Mouse (Mus musculus) small intestine, adult 2 months (tissue): Measurements from ENCODE around the gene Ppcs. TPM values are rescaled to one million over a fixed set of nuclear protein-coding genes. Genes with fewer than 3 reads are reported as not detected.

Source experiments
- H3K27ac ChIP-seq: fragments of 200-500 bp; 2 replicates; pipeline ENCODE4 v1.5.1; 2012; ENCODE audit warnings: low read depth, low read length, control low read depth, inconsistent platforms; ENCODE audit not compliant: insufficient read depth
- H3K27me3 ChIP-seq: fragments of 200-500 bp; 2 replicates; pipeline ENCODE4 v1.6.1; 2012; ENCODE audit warnings: mild to moderate bottlenecking, moderate library complexity, low read length, inconsistent platforms; ENCODE audit not compliant: control insufficient read depth, insufficient read depth
- H3K36me3 ChIP-seq: fragments of 200-500 bp; 2 replicates; pipeline ENCODE4 v1.6.1; 2012; ENCODE audit warnings: mild to moderate bottlenecking, low read length, control low read depth, inconsistent platforms; ENCODE audit not compliant: control insufficient read depth, insufficient read depth
- H3K4me1 ChIP-seq: fragments of 200-500 bp; 2 replicates; pipeline ENCODE4 v1.6.1; 2012; ENCODE audit warnings: low read length, inconsistent platforms, mixed read lengths; ENCODE audit not compliant: control insufficient read depth, insufficient read depth, insufficient read length
- H3K4me3 ChIP-seq: fragments of 200-500 bp; 2 replicates; pipeline ENCODE4 v1.5.1; 2012; ENCODE audit warnings: low read depth, mild to moderate bottlenecking, control low read depth, inconsistent platforms, low read length, moderate library complexity
- CTCF ChIP-seq: fragments of 200-500 bp; IDR thresholded peaks from 2 replicates; pipeline ENCODE4 v1.5.1; 2012; ENCODE audit warnings: low read depth, mild to moderate bottlenecking, control low read depth, inconsistent platforms, low read length, moderate library complexity, mixed read lengths; ENCODE audit not compliant: insufficient replicate concordance, insufficient read length; ENCODE audit errors: extremely low read depth
- POLR2A ChIP-seq: fragments of 200-500 bp; IDR thresholded peaks from 2 replicates; pipeline ENCODE4 v1.6.1; 2012; ENCODE audit warnings: low read depth, mild to moderate bottlenecking, control low read depth, inconsistent platforms, low read length, moderate library complexity
- WGBS: fragments of 180-500 bp; shearing (Covaris S2); methylation state at CpG from one replicate; pipeline ENCODE4 v1.1.7; 2018; 5-methylcytosine and 5-hydroxymethylcytosine counted together
- polyA plus RNA-seq: library from polyadenylated mRNA; depleted of rRNA; stranded (reverse); fragments of >200 nt; gene quantifications from 2 replicates; pipeline ENCODE4 v1.2.3, GENCODE M21; 2012

Gene Ppcs
- polyA plus RNA-seq, 1 experiment = 24.7 TPM

DNA sequence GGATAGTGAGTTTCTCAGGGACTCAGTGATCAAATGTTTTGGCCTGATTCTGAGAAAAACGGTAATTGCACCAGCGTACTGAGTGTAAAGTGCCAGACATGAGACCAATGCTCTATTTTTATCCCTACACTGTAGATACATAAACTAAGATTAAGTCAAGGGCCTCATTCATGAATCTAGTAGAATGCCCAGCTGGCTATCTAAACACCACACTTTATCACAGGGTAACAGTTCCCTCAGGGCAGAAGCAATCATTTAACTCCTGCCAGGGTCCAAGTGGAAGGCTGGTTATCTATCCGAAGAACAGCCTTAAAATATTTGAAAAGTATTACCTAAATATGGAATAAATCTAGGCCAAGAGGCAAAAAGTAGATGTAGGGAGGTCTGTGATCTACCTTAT lies 4.3 kb downstream of the Ppcs start:
- Histone ChIP-seq H3K4me1 (peaks cover 13% of the 10 kb centered on the region), H3K27ac (no peak overlapping the region), H3K36me3 (peaks cover 5% of the 10 kb centered on the region; the same call in 1 of the 2 replicates), H3K4me3 (no peak overlapping the region), H3K27me3 (no peaks in the 10 kb centered on the region)
- no peak for TF ChIP-seq CTCF
- no peak for TF ChIP-seq POLR2A
- WGBS = 81% methylated on average over 3 of the region's 3 CpGs

GRCm38 (mm10) chr4:119417270-119417669 lies 5.0 kb downstream of the Ppcs start:
- no peak overlapping the region for H3K27ac ChIP-seq
- H3K36me3 ChIP-seq = peaks cover 5% of the 10 kb centered on the region; the same call in 1 of the 2 replicates
- no peak overlapping the region for H3K4me3 ChIP-seq
- no peak for TF ChIP-seq CTCF
- no peak for TF ChIP-seq POLR2A
- peaks cover 11% of the 10 kb centered on the region for H3K4me1 ChIP-seq
- WGBS = 23% methylated on average over 3 of the region's 3 CpGs
- no peaks in the 10 kb centered on the region for H3K27me3 ChIP-seq

DNA sequence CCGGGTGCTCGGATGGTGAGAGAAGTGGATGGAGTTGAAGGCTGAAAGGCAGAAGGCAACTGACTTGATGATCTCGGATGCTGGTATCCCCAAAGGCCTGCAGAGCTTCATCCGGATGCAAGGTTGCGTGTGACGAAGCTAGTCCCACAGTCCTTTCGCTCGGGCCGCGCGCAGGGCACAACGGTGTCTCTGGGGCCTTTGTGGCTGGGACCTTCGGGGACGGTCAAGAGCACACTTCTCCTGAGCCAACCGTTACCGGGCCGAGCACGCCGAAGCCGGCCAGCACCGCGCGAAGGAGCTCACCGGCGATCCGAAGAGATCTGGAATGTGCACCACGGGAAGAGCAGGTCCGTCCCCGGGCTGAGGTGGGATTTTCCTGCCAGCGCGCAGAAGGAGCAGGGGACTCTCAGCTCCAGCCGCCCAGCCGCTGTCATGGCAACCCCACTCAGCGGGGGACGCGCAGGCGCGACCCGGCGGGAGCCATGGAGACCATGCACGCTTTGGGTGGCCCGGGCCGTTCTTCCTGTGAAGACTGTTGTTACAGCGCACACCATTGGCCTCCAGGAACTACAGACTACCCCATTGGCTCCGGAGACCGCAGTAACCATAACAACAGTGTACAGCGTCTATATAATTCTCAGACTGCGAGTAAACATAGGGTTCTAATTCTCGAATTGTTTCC lies 7.0 kb downstream of the Ppcs start, which contains the start of gene Ccdc30:
Gene Ccdc30, minus strand, starts transcription at position 450 of the 682 bp plus-strand sequence.
- peak within 1 kb of the TSS; percentile 83 for H3K4me3 ChIP-seq
- peaks cover 5% of the 10 kb centered on the region; the same call in 1 of the 2 replicates for H3K36me3 ChIP-seq
- TF ChIP-seq CTCF (no peak), POLR2A (no peak; the same call in 1 of the 2 replicates)
- no peaks in the 10 kb centered on the region for H3K27me3 ChIP-seq
- no peak within 1 kb of the TSS for H3K27ac ChIP-seq
- H3K4me1 ChIP-seq = peaks cover 9% of the 10 kb centered on the region
- under 1% methylated on average over 49 of the region's 49 CpGs for WGBS

DNA sequence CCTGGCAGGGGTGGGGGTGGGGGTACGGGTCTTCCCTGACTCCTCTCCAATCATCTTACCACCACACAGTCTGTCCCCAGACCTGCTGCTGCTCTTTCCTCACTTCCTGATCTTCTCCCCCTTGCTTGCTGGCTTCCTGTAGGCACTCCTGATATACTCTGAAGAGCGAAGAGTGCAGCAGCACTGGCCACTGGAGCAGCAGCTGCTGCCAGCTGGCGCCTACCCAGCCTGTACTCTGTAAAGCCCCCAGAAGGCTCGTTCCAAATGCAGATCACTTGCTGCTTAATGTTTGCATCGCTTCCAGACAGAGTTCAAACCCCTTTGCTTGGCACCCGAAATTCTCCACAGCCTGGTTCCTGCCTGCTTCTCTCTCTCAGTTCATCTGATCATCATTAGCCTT lies 9.4 kb downstream of the Ppcs start:
- Histone ChIP-seq H3K4me3 (no peak overlapping the region), H3K27ac (no peak overlapping the region), H3K27me3 (no peaks in the 10 kb centered on the region), H3K36me3 (no peaks in the 10 kb centered on the region), H3K4me1 (peaks cover 9% of the 10 kb centered on the region)
- WGBS = 63% methylated on average over 6 of the region's 6 CpGs
- no peak for TF ChIP-seq POLR2A

GRCm38 (mm10) chr4:119411877-119412650 lies 10.2 kb downstream of the Ppcs start:
- 68% methylated on average over 12 of the region's 12 CpGs for WGBS
- no peak overlapping the region for H3K27ac ChIP-seq

GRCm38 (mm10) chr4:119403431-119403830 lies 18.8 kb downstream of the Ppcs start:
- no peaks in the 10 kb centered on the region for H3K27me3 ChIP-seq
- H3K27ac ChIP-seq = no peak overlapping the region
- 95% methylated on average over 2 of the region's 2 CpGs for WGBS
- TF ChIP-seq CTCF (no peak), POLR2A (no peak)
- H3K4me1 ChIP-seq = no peaks in the 10 kb centered on the region
- H3K4me3 ChIP-seq = no peak overlapping the region
- H3K36me3 ChIP-seq = no peaks in the 10 kb centered on the region

More at GRCm38 (mm10) chr4:119411877-119412650, 10.2 kb downstream of the Ppcs start:
- H3K27me3 ChIP-seq = no peaks in the 10 kb centered on the region
- H3K36me3 ChIP-seq = no peaks in the 10 kb centered on the region
- H3K4me1 ChIP-seq = peaks cover 9% of the 10 kb centered on the region
- TF ChIP-seq POLR2A = no peak
- TF ChIP-seq CTCF = no peak
- H3K4me3 ChIP-seq = no peak overlapping the region

GRCm38 (mm10) chr4:119400896-119401295 lies 21.3 kb downstream of the Ppcs start:
- WGBS = 63% methylated on average over 7 of the region's 7 CpGs
- TF ChIP-seq CTCF (no peak), POLR2A (no peak)
- Histone ChIP-seq H3K27ac (no peak overlapping the region), H3K4me3 (no peak overlapping the region), H3K4me1 (no peaks in the 10 kb centered on the region), H3K36me3 (no peaks in the 10 kb centered on the region), H3K27me3 (no peaks in the 10 kb centered on the region)
